Mouse (Mus musculus) liver, adult 2 months (tissue): Measurements from ENCODE around the gene Sytl1. TPM values are rescaled to one million over a fixed set of nuclear protein-coding genes. Genes with fewer than 3 reads are reported as not detected.

Experiments used
- DNase-seq: peaks from one replicate; pipeline ENCODE4 v3.0.0-alpha.2; 2011; ENCODE audit warnings: low read depth, low spot score; ENCODE audit errors: extremely low read depth
- H3K27ac ChIP-seq: fragments of 200-500 bp; replicated peaks from 2 replicates; pipeline ENCODE4 v1.5.1; 2012; ENCODE audit warnings: low read depth, mild to moderate bottlenecking, control low read depth, inconsistent platforms, low read length; ENCODE audit not compliant: insufficient read depth
- H3K27me3 ChIP-seq: fragments of 200-500 bp; 2 replicates; pipeline ENCODE4 v1.6.1; 2012; ENCODE audit warnings: mild to moderate bottlenecking, moderate library complexity, low read length, inconsistent platforms; ENCODE audit not compliant: control insufficient read depth, insufficient read depth
- H3K36me3 ChIP-seq: fragments of 200-500 bp; 2 replicates; pipeline ENCODE4 v1.6.1; 2012; ENCODE audit warnings: low read length, inconsistent platforms; ENCODE audit not compliant: control insufficient read depth, insufficient read depth
- H3K4me1 ChIP-seq: fragments of 200-500 bp; 2 replicates; pipeline ENCODE4 v1.6.1; 2011; ENCODE audit warnings: low read length; ENCODE audit not compliant: control insufficient read depth, insufficient read depth
- H3K4me3 ChIP-seq: fragments of 200-500 bp; 2 replicates; pipeline ENCODE4 v1.5.1; 2011; ENCODE audit warnings: low read depth, mild to moderate bottlenecking, control low read depth, low read length, moderate library complexity; ENCODE audit not compliant: insufficient read depth
- H3K79me2 ChIP-seq: fragments of 200-500 bp; 2 replicates; pipeline ENCODE4 v1.6.1; 2012; ENCODE audit warnings: inconsistent platforms, mild to moderate bottlenecking, low read length, moderate library complexity; ENCODE audit not compliant: control insufficient read depth, insufficient read depth
- H3K9ac ChIP-seq: fragments of 200-500 bp; 2 replicates; pipeline ENCODE4 v1.6.1; 2012; ENCODE audit warnings: low read depth, mild to moderate bottlenecking, control low read depth, inconsistent platforms, low read length
- CTCF ChIP-seq: fragments of 200-500 bp; IDR thresholded peaks from 2 replicates; pipeline ENCODE4 v1.5.1; 2011; ENCODE audit warnings: low read depth, low read length, control low read depth
- POLR2A ChIP-seq: fragments of 200-500 bp; IDR thresholded peaks from 2 replicates; pipeline ENCODE4 v1.6.1; 2011; ENCODE audit warnings: low read length, control low read depth; ENCODE audit not compliant: insufficient read depth; ENCODE audit errors: extremely low read depth
- WGBS: fragments of 180-500 bp; shearing (Covaris S2); methylation state at CpG from one replicate; pipeline ENCODE4 v1.1.7; 2018; 5-methylcytosine and 5-hydroxymethylcytosine counted together
- polyA plus RNA-seq: library from polyadenylated mRNA; depleted of rRNA; stranded (reverse); fragments of >200 nt; gene quantifications from 2 replicates; pipeline ENCODE4 v1.2.3, GENCODE M21; 2012
- total RNA-seq: library from RNA; depleted of rRNA; stranded (reverse); fragments of >200 nt; gene quantifications from 2 replicates; pipeline ENCODE4 v1.2.3, GENCODE M21; 2014

Gene Sytl1
- total and polyA plus RNA-seq, 2 experiments: 2.9 to 4.2 TPM

- peak; percentile 37; the same call in 1 of the 2 replicates for TF ChIP-seq POLR2A
- no peak for TF ChIP-seq CTCF
- no peaks in the 10 kb centered on the region for H3K27me3 ChIP-seq
- H3K79me2 ChIP-seq: peaks cover 33% of the 10 kb centered on the region; the same call in 1 of the 2 replicates
- peak within 1 kb of the TSS; percentile 68 for H3K27ac ChIP-seq
- WGBS: under 1% methylated on average over 72 of the region's 73 CpGs
- H3K9ac ChIP-seq: peak within 1 kb of the TSS; percentile 85
- DNase-seq: peak; percentile 94
- H3K4me3 ChIP-seq: peak within 1 kb of the TSS; percentile 91
- H3K36me3 ChIP-seq: no peaks in the 10 kb centered on the region
- peaks cover 3% of the 10 kb centered on the region for H3K4me1 ChIP-seq
These were observed 14.5 kb upstream of the Sytl1 start, which contains the start of gene Tmem222 for GRCm38 (mm10) chr4:133277104-133278026. TSS of gene Tmem222 (minus strand) at chr4:133277792.

- no peak overlapping the region for H3K27ac ChIP-seq
- TF ChIP-seq CTCF: no peak
- TF ChIP-seq POLR2A: no peak
These were observed 8.0 kb upstream of the Sytl1 start for GRCm38 (mm10) chr4:133270929-133271328.

GRCm38 (mm10) chr4:133269596-133269995, 6.7 kb upstream of the Sytl1 start:
- peaks cover 3% of the 10 kb centered on the region; the same call in 1 of the 2 replicates for H3K36me3 ChIP-seq
- TF ChIP-seq POLR2A: no peak
- TF ChIP-seq CTCF: no peak
- H3K27ac ChIP-seq: peak overlapping the region; percentile 49; the same call in 1 of the 2 replicates
- peaks cover 7% of the 10 kb centered on the region; the same call in 1 of the 2 replicates for H3K4me1 ChIP-seq
- H3K27me3 ChIP-seq: no peaks in the 10 kb centered on the region
- 63% methylated on average over 3 of the region's 3 CpGs for WGBS
- peak; percentile 69 for DNase-seq
- H3K4me3 ChIP-seq: no peak overlapping the region
- peaks cover 11% of the 10 kb centered on the region; the same call in 1 of the 2 replicates for H3K79me2 ChIP-seq
- H3K9ac ChIP-seq: no peak overlapping the region

More at GRCm38 (mm10) chr4:133270929-133271328, 8.0 kb upstream of the Sytl1 start:
- no peaks in the 10 kb centered on the region for H3K27me3 ChIP-seq
- no peak overlapping the region for H3K4me3 ChIP-seq
- 89% methylated on average over 9 of the region's 9 CpGs for WGBS
- peaks cover 7% of the 10 kb centered on the region for H3K4me1 ChIP-seq
- H3K36me3 ChIP-seq: peaks cover 3% of the 10 kb centered on the region; the same call in 1 of the 2 replicates
- no peak overlapping the region for H3K9ac ChIP-seq
- DNase-seq: no peak
- H3K79me2 ChIP-seq: peaks cover 23% of the 10 kb centered on the region; the same call in 1 of the 2 replicates

GRCm38 (mm10) chr4:133268931-133269330, 6.0 kb upstream of the Sytl1 start:
- Histone ChIP-seq H3K9ac (no peak overlapping the region), H3K4me1 (peaks cover 7% of the 10 kb centered on the region; the same call in 1 of the 2 replicates), H3K27me3 (no peaks in the 10 kb centered on the region), H3K4me3 (no peak overlapping the region), H3K36me3 (peaks cover 3% of the 10 kb centered on the region; the same call in 1 of the 2 replicates), H3K27ac (no peak overlapping the region), H3K79me2 (peaks cover 4% of the 10 kb centered on the region; the same call in 1 of the 2 replicates)
- TF ChIP-seq CTCF (no peak), POLR2A (no peak)
- no peak for DNase-seq
- 93% methylated on average over 3 of the region's 3 CpGs for WGBS

- Histone ChIP-seq H3K27ac (no peak overlapping the region), H3K4me1 (peaks cover 7% of the 10 kb centered on the region; the same call in 1 of the 2 replicates), H3K4me3 (no peak overlapping the region), H3K36me3 (peaks cover 3% of the 10 kb centered on the region; the same call in 1 of the 2 replicates), H3K9ac (no peak overlapping the region), H3K27me3 (no peaks in the 10 kb centered on the region), H3K79me2 (no peaks in the 10 kb centered on the region)
- DNase-seq: no peak
- TF ChIP-seq CTCF: no peak
- TF ChIP-seq POLR2A: no peak
- 93% methylated on average over 12 of the region's 12 CpGs for WGBS
These were observed 3.5 kb upstream of the Sytl1 start for GRCm38 (mm10) chr4:133266248-133266880.
